Mouse (Mus musculus): ENCODE measurements around the gene Izumo1. TPM values are rescaled to one million over a fixed set of nuclear protein-coding genes. Genes with fewer than 3 reads are reported as not detected.

Izumo1 gene
- polyA plus RNA-seq, 1 experiment: 0.75 TPM

GRCm38 (mm10) chr7:45677627-45678295, 56.1 kb downstream of the Izumo1 start:
- H3K27ac ChIP-seq (ENCODE audit: control insufficient read depth, insufficient read depth, low read length): no peak overlapping the region
- 94% methylated on average over 7 of the region's 7 CpGs for WGBS
- no peaks in the 10 kb centered on the region for H3K36me3 ChIP-seq (ENCODE audit: control insufficient read depth, insufficient read depth, low read length)
- TF ChIP-seq POLR2A (IDR thresholded peaks at IDR 0.05; ENCODE audit: control insufficient read depth, extremely low read depth, insufficient read depth, low read length, poor library complexity): no peak
- TF ChIP-seq CTCF (IDR thresholded peaks at IDR 0.05; ENCODE audit: borderline replicate concordance, control insufficient read depth, extremely low read depth, insufficient read depth, low read length, poor library complexity): no peak
- H3K4me3 ChIP-seq (ENCODE audit: control insufficient read depth, insufficient read depth, low read length): no peak overlapping the region
- no peak for DNase-seq
- peaks cover 17% of the 10 kb centered on the region for H3K4me1 ChIP-seq (replicated peaks; ENCODE audit: control insufficient read depth, insufficient read depth, low read length)
- H3K27me3 ChIP-seq (ENCODE audit: control insufficient read depth, insufficient read depth, low read length): no peaks in the 10 kb centered on the region

Other genes starting within 250 kb of the Izumo1 start
- gene Snrnp70, start 226.1 kb upstream of the Izumo1 start, polyA plus RNA-seq (2012; rRNA removed): 693 and 725 TPM in 2 replicates
- 0.68 and 1.1 TPM in 2 replicates for gene Kcna7, start 216.2 kb upstream of the Izumo1 start, polyA plus RNA-seq (2012; rRNA removed)
- gene Ntf5, start 208.1 kb upstream of the Izumo1 start, polyA plus RNA-seq (2012; rRNA removed): 2.1 and 3.0 TPM in 2 replicates
- 0.80 and 0.96 TPM in 2 replicates for gene Lhb, start 201.0 kb upstream of the Izumo1 start, polyA plus RNA-seq (2012; rRNA removed)
- 35.2 and 35.5 TPM in 2 replicates for gene Gys1, start 187.0 kb upstream of the Izumo1 start, polyA plus RNA-seq (2012; rRNA removed)
- 122 and 124 TPM in 2 replicates for gene Ruvbl2, start 183.7 kb upstream of the Izumo1 start, polyA plus RNA-seq (2012; rRNA removed)
- gene Ftl1, start 161.9 kb upstream of the Izumo1 start, polyA plus RNA-seq (2012; rRNA removed): 2,491 and 2,656 TPM in 2 replicates
- gene Bax, start 154.9 kb upstream of the Izumo1 start, polyA plus RNA-seq (2012; rRNA removed): 165 and 184 TPM in 2 replicates
- 2.5 and 3.0 TPM in 2 replicates for gene Tulp2, start 139.9 kb upstream of the Izumo1 start, polyA plus RNA-seq (2012; rRNA removed)
- gene Gm45808, start 135.0 kb upstream of the Izumo1 start, polyA plus RNA-seq (2012; rRNA removed): not detected in 2 replicates
- gene Dhdh, start 133.0 kb upstream of the Izumo1 start, polyA plus RNA-seq (2012; rRNA removed): 2.3 and 2.4 TPM in 2 replicates
- gene Nucb1, start 111.4 kb upstream of the Izumo1 start, polyA plus RNA-seq (2012; rRNA removed): 204 and 216 TPM in 2 replicates
- gene Ppp1r15a, start 95.5 kb upstream of the Izumo1 start, polyA plus RNA-seq (2012; rRNA removed): 27.6 and 35.3 TPM in 2 replicates
- gene Plekha4, start 95.5 kb upstream of the Izumo1 start, polyA plus RNA-seq (2012; rRNA removed): 9.7 and 12.3 TPM in 2 replicates
- gene Hsd17b14, start 66.9 kb upstream of the Izumo1 start, polyA plus RNA-seq (2012; rRNA removed): 2.2 and 2.6 TPM in 2 replicates
- gene Bcat2, start 51.7 kb upstream of the Izumo1 start, polyA plus RNA-seq (2012; rRNA removed): 140 and 173 TPM in 2 replicates
- 18.9 and 19.2 TPM in 2 replicates for gene Fgf21, start 6.3 kb upstream of the Izumo1 start, polyA plus RNA-seq (2012; rRNA removed)
- gene Fut1, start 4.5 kb upstream of the Izumo1 start, polyA plus RNA-seq (2012; rRNA removed): 4.7 and 5.9 TPM in 2 replicates
- gene Rasip1, start 5.7 kb downstream of the Izumo1 start, polyA plus RNA-seq (2012; rRNA removed): 6.3 and 8.6 TPM in 2 replicates
- gene Mamstr, start 18.2 kb downstream of the Izumo1 start, polyA plus RNA-seq (2012; rRNA removed): 3.9 and 4.4 TPM in 2 replicates
- 1.3 and 1.9 TPM in 2 replicates for gene Fut2, start 44.6 kb downstream of the Izumo1 start, polyA plus RNA-seq (2012; rRNA removed)
- gene Ntn5, start 62.2 kb downstream of the Izumo1 start, polyA plus RNA-seq (2012; rRNA removed): 3.9 and 4.2 TPM in 2 replicates
- gene Sec1, start 72.6 kb downstream of the Izumo1 start, polyA plus RNA-seq (2012; rRNA removed): 1.6 and 1.9 TPM in 2 replicates
- 2.2 and 2.7 TPM in 2 replicates for gene Car11, start 78.0 kb downstream of the Izumo1 start, polyA plus RNA-seq (2012; rRNA removed)
- 28.2 and 31.3 TPM in 2 replicates for gene Dbp, start 83.3 kb downstream of the Izumo1 start, polyA plus RNA-seq (2012; rRNA removed)
- gene Rpl18, start 93.6 kb downstream of the Izumo1 start, polyA plus RNA-seq (2012; rRNA removed): 2,384 and 2,707 TPM in 2 replicates
- gene Sphk2, start 96.2 kb downstream of the Izumo1 start, polyA plus RNA-seq (2012; rRNA removed): 87.4 and 88.1 TPM in 2 replicates
- gene Fam83e, start 99.4 kb downstream of the Izumo1 start, polyA plus RNA-seq (2012; rRNA removed): 1.5 and 1.7 TPM in 2 replicates
- not detected in 2 replicates for gene Spaca4, start 104.0 kb downstream of the Izumo1 start, polyA plus RNA-seq (2012; rRNA removed)
- 0.84 and 1.2 TPM in 2 replicates for gene Lmtk3, start 161.9 kb downstream of the Izumo1 start, polyA plus RNA-seq (2012; rRNA removed)
- gene Sult2b1, start 162.9 kb downstream of the Izumo1 start, polyA plus RNA-seq (2012; rRNA removed): 3.8 and 3.9 TPM in 2 replicates
- 65.8 and 71.5 TPM in 2 replicates for gene Cyth2, start 192.8 kb downstream of the Izumo1 start, polyA plus RNA-seq (2012; rRNA removed)
- gene Kcnj14, start 203.0 kb downstream of the Izumo1 start, polyA plus RNA-seq (2012; rRNA removed): 0.36 and 1.3 TPM in 2 replicates
- gene Grwd1, start 209.1 kb downstream of the Izumo1 start, polyA plus RNA-seq (2012; rRNA removed): 22.4 and 27.7 TPM in 2 replicates

All from thymus, adult 2 months (tissue).